Mouse (Mus musculus) kidney, postnatal 0 days (tissue): ENCODE results near the gene Rapgefl1. TPM values are rescaled to one million over a fixed set of nuclear protein-coding genes. Genes with fewer than 3 reads are reported as not detected.
A peak's percentile ranks its signal among the peaks of the same experiment; 100 is the strongest.

Experiments used
- ATAC-seq: fragments of 200-750 bp; cut with Nextera tagmentation; replicated peaks from 2 replicates; pipeline ENCODE4 v1.8.0; 2017; ENCODE audit warnings: low read depth, moderate number of reproducible peaks, moderate TSS enrichment, moderate library complexity; ENCODE audit not compliant: low FRiP score
- DNase-seq: peaks from one replicate; pipeline ENCODE4 v3.0.0-alpha.2; 2016; ENCODE audit warnings: low spot score
- H3K27ac ChIP-seq: fragments of 300-500 bp; sonication (generic); 2 replicates; pipeline ENCODE4 v1.5.1; 2014; ENCODE audit warnings: mild to moderate bottlenecking
- H3K27me3 ChIP-seq: fragments of 300-500 bp; sonication (generic); 2 replicates; pipeline ENCODE4 v1.6.1; 2014; ENCODE audit warnings: low read length, mixed read lengths; ENCODE audit not compliant: insufficient read depth
- H3K36me3 ChIP-seq: fragments of 300-500 bp; sonication (generic); 2 replicates; pipeline ENCODE4 v1.6.1; 2014; ENCODE audit warnings: low read length, mixed read lengths; ENCODE audit not compliant: insufficient read depth
- H3K4me1 ChIP-seq: fragments of 300-500 bp; sonication (generic); replicated peaks from 2 replicates; pipeline ENCODE4 v1.6.1; 2014; ENCODE audit warnings: antibody characterized with exemption, low read length, mixed read lengths; ENCODE audit not compliant: insufficient read depth
- H3K4me2 ChIP-seq: fragments of 300-500 bp; sonication (generic); 2 replicates; pipeline ENCODE4 v1.6.1; 2014; ENCODE audit warnings: mild to moderate bottlenecking, low read length, moderate library complexity, mixed read lengths
- H3K4me3 ChIP-seq: fragments of 300-500 bp; sonication (generic); replicated peaks from 2 replicates; pipeline ENCODE4 v1.5.1; 2014; ENCODE audit warnings: low read depth, low read length
- H3K9ac ChIP-seq: fragments of 300-500 bp; sonication (generic); 2 replicates; pipeline ENCODE4 v1.6.1; 2014; ENCODE audit warnings: low read depth, low read length
- H3K9me3 ChIP-seq: fragments of 300-500 bp; sonication (generic); replicated peaks from 2 replicates; pipeline ENCODE4 v1.6.1; 2016; ENCODE audit warnings: low read length, inconsistent platforms, mixed read lengths
- CTCF ChIP-seq: IDR thresholded peaks from 2 replicates; pipeline ENCODE4 v1.5.1; 2016; ENCODE audit warnings: antibody characterized with exemption, low read depth, mild to moderate bottlenecking, moderate library complexity
- WGBS: fragments of 180-500 bp; shearing (Covaris S2); extraction: QIAGEN DNeasy Blood & Tissue Kit; methylation state at CpG from one replicate; pipeline ENCODE4 v1.1.7; 2014; 5-methylcytosine and 5-hydroxymethylcytosine counted together
- polyA plus RNA-seq: library from polyadenylated mRNA; unstranded; fragments of >200 nt; fragmentation: Nextera tagmentation; extraction: Ambion mirVana; gene quantifications from 2 replicates; pipeline ENCODE4 v1.2.1, GENCODE M21; 2015

Rapgefl1 gene
- polyA plus RNA-seq, 1 experiment from 2014 or later, result 1.0 TPM

GRCm38 (mm10) chr11:98902621-98903245 lies 66.1 kb downstream of the Rapgefl1 start:
- Histone ChIP-seq H3K4me1 (peaks cover 13% of the 10 kb centered on the region), H3K9me3 (no peaks in the 10 kb centered on the region), H3K27ac (peak overlapping the region; percentile 66), H3K4me3 (no peak overlapping the region), H3K4me2 (no peak overlapping the region), H3K9ac (0 out of 2 replicates have a peak overlapping the region, but pooled peaks have one; percentile 4), H3K36me3 (peaks cover 35% of the 10 kb centered on the region), H3K27me3 (no peaks in the 10 kb centered on the region)
- ATAC-seq, result 0 out of 2 replicates have a peak, but pooled peaks have one; percentile 18
- TF ChIP-seq CTCF, result no peak
- 26% methylated on average over 10 of the region's 10 CpGs for WGBS
- peak; percentile 63 for DNase-seq

Other genes starting within 250 kb of the Rapgefl1 start
- 50.1 and 51.3 TPM in 2 replicates for gene Ormdl3, start 249.4 kb upstream of the Rapgefl1 start, polyA plus RNA-seq
- not detected in 2 replicates for gene Lrrc3c, start 238.5 kb upstream of the Rapgefl1 start, polyA plus RNA-seq
- gene Gm12355, start 211.1 kb upstream of the Rapgefl1 start, polyA plus RNA-seq, result 0.92 and 1.2 TPM in 2 replicates
- gene Gsdma3, start 210.4 kb upstream of the Rapgefl1 start, polyA plus RNA-seq, result not detected in 2 replicates
- gene Gsdma2, start 190.0 kb upstream of the Rapgefl1 start, polyA plus RNA-seq, result not detected in 2 replicates
- 0.21 TPM in 1 of 2 replicates, not detected in the other for gene Gsdma, start 172.4 kb upstream of the Rapgefl1 start, polyA plus RNA-seq
- gene Psmd3, start 154.2 kb upstream of the Rapgefl1 start, polyA plus RNA-seq, result 234 and 259 TPM in 2 replicates
- 0.13 and 0.19 TPM in 2 replicates for gene Csf3, start 135.5 kb upstream of the Rapgefl1 start, polyA plus RNA-seq
- gene Med24, start 107.3 kb upstream of the Rapgefl1 start, polyA plus RNA-seq, result 38.3 and 41.2 TPM in 2 replicates
- gene Thra, start 96.1 kb upstream of the Rapgefl1 start, polyA plus RNA-seq, result 26.1 TPM in 2 replicates
- gene Nr1d1, start 61.5 kb upstream of the Rapgefl1 start, polyA plus RNA-seq, result 3.1 and 3.5 TPM in 2 replicates
- 17.8 and 19.3 TPM in 2 replicates for gene Msl1, start 41.3 kb upstream of the Rapgefl1 start, polyA plus RNA-seq
- gene Casc3, start 31.9 kb upstream of the Rapgefl1 start, polyA plus RNA-seq, result 24.6 and 25.7 TPM in 2 replicates
- gene Wipf2, start 26.9 kb downstream of the Rapgefl1 start, polyA plus RNA-seq, result 3.4 and 3.5 TPM in 2 replicates
- 12.3 and 15.5 TPM in 2 replicates for gene Cdc6, start 71.0 kb downstream of the Rapgefl1 start, polyA plus RNA-seq
- 25.7 and 26.3 TPM in 2 replicates for gene Rara, start 91.0 kb downstream of the Rapgefl1 start, polyA plus RNA-seq
- 1.1 and 1.6 TPM in 2 replicates for gene Gjd3, start 146.2 kb downstream of the Rapgefl1 start, polyA plus RNA-seq
- gene Top2a, start 187.4 kb downstream of the Rapgefl1 start, polyA plus RNA-seq, result 70.5 and 85.9 TPM in 2 replicates
- 584 and 616 TPM in 2 replicates for gene Igfbp4, start 204.5 kb downstream of the Rapgefl1 start, polyA plus RNA-seq